Mouse (Mus musculus) myocyte (in vitro differentiated cells): Measurements from ENCODE around the gene Cldn13. TPM values are rescaled to one million over a fixed set of nuclear protein-coding genes. Genes with fewer than 3 reads are reported as not detected.

Experiments
- H3K27me3 ChIP-seq: one replicate; pipeline ENCODE4 v1.6.1; 2011; ENCODE audit not compliant: control insufficient read depth, insufficient read depth, insufficient read length
- H3K36me3 ChIP-seq: one replicate; pipeline ENCODE4 v1.6.1; 2011; ENCODE audit not compliant: control insufficient read depth, insufficient read depth
- H3K4me2 ChIP-seq: one replicate; pipeline ENCODE4 v1.6.1; 2011; ENCODE audit warnings: low read depth, control low read depth
- H3K4me3 ChIP-seq: one replicate; pipeline ENCODE4 v1.5.1; 2011; ENCODE audit warnings: mild to moderate bottlenecking, control low read depth, moderate library complexity
- H3K79me2 ChIP-seq: one replicate; pipeline ENCODE4 v1.6.1; 2011; ENCODE audit not compliant: control insufficient read depth, insufficient read depth
- H3ac ChIP-seq: one replicate; pipeline ENCODE4 v1.6.1; 2011; ENCODE audit not compliant: control insufficient read depth, insufficient read length
- CEBPB ChIP-seq: IDR thresholded peaks from 2 replicates; pipeline ENCODE4 v1.6.1; 2011; ENCODE audit warnings: mild to moderate bottlenecking, moderate library complexity; ENCODE audit not compliant: poor library complexity, insufficient read depth, severe bottlenecking
- E2F4 ChIP-seq: IDR thresholded peaks from one replicate; pipeline ENCODE4 v1.6.1; 2011; ENCODE audit warnings: mild to moderate bottlenecking, control low read depth, moderate library complexity; ENCODE audit not compliant: insufficient read depth
- MAX ChIP-seq: IDR thresholded peaks from one replicate; pipeline ENCODE4 v1.6.1; 2011; ENCODE audit warnings: low read depth, mild to moderate bottlenecking, control low read depth
- MYOD1 ChIP-seq, 3 experiments: IDR thresholded peaks; one replicate each; pipeline ENCODE4 v1.6.1; 2011; ENCODE audit warnings: control low read depth in 2 of 3, low read depth in 2 of 3, mild to moderate bottlenecking in 2 of 3, moderate library complexity in 1 of 3; ENCODE audit not compliant: insufficient read length in 2 of 3, control insufficient read depth in 1 of 3
- MYOG ChIP-seq, 3 experiments: IDR thresholded peaks; one replicate each; pipeline ENCODE4 v1.6.1; 2011; ENCODE audit warnings: control low read depth in 2 of 3, low read depth in 2 of 3, mild to moderate bottlenecking in 2 of 3; ENCODE audit not compliant: insufficient read length in 2 of 3, control insufficient read depth in 1 of 3, insufficient read depth in 1 of 3
- POLR2A ChIP-seq: IDR thresholded peaks from one replicate; pipeline ENCODE4 v1.6.1; 2011; ENCODE audit warnings: low read depth, mild to moderate bottlenecking, control low read depth, moderate library complexity; ENCODE audit not compliant: insufficient read length
- POLR2AphosphoS2 ChIP-seq: IDR thresholded peaks from one replicate; pipeline ENCODE4 v1.6.1; 2011; ENCODE audit warnings: low read depth, control low read depth; ENCODE audit not compliant: insufficient read length
- REST ChIP-seq: IDR thresholded peaks from one replicate; pipeline ENCODE4 v1.6.1; 2011; ENCODE audit warnings: mild to moderate bottlenecking, control low read depth, moderate library complexity; ENCODE audit not compliant: insufficient read depth, insufficient read length
- SRF ChIP-seq: IDR thresholded peaks from one replicate; pipeline ENCODE4 v1.6.1; 2011; ENCODE audit warnings: low read depth; ENCODE audit not compliant: control insufficient read depth, insufficient read length
- TCF12 ChIP-seq: IDR thresholded peaks from one replicate; pipeline ENCODE4 v1.6.1; 2011; ENCODE audit warnings: mild to moderate bottlenecking, control low read depth; ENCODE audit not compliant: poor library complexity, insufficient read depth, severe bottlenecking
- TCF3 ChIP-seq: IDR thresholded peaks from one replicate; pipeline ENCODE4 v1.6.1; 2011; ENCODE audit warnings: low read depth, control low read depth; ENCODE audit not compliant: insufficient read length
- USF1 ChIP-seq: IDR thresholded peaks from one replicate; pipeline ENCODE4 v1.6.1; 2011; ENCODE audit warnings: low read depth, mild to moderate bottlenecking, control low read depth, moderate library complexity
- polyA plus RNA-seq: library from polyadenylated mRNA; unstranded; fragments of >200 nt; fragmentation: generic; extraction: Trizol; gene quantifications from one replicate; pipeline ENCODE4 v1.2.1, GENCODE M21; 2012; ENCODE audit warnings: missing spikeins

Cldn13 gene
- polyA plus RNA-seq, 1 experiment, result not detected

DNA sequence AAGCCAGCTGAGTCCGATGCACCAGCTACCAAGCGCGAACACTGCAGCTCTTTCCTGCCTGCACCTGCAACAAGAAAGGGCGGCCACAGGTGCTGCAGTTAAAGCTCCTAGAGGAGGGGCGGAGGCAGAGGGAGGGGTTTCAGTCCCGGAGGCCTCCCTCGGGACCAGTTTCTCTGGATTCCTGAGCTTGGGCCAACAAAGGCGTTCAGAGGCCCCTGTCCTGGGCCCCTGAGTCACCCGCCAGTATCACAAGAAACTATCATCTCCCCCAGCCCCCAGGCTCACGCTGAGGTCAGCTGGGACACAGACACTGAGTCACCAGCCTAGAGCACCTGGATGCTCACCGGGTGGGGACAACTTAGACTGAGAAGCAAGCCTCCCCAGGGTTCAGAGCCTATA, 31.5 kb upstream of the Cldn13 start, which contains the start of gene Cldn4:
Gene Cldn4, minus strand, starts transcription at position 78 of the 399 bp plus-strand sequence.
- Histone ChIP-seq H3K79me2 (no peaks in the 10 kb centered on the region), H3K4me2 (no peak within 1 kb of the TSS), H3K27me3 (no peaks in the 10 kb centered on the region), H3ac (no peak within 1 kb of the TSS), H3K36me3 (no peaks in the 10 kb centered on the region), H3K4me3 (no peak within 1 kb of the TSS)
- TF ChIP-seq MAX, result no peak
- no peak for TF ChIP-seq TCF12
- TF ChIP-seq MYOD1 (IDR thresholded peaks at IDR 0.05; ENCODE audit: control insufficient read depth in 1 of 3, insufficient read length in 2 of 3, low read depth in 2 of 3), result no peak
- TF ChIP-seq E2F4, result no peak
- TF ChIP-seq CEBPB, result no peak
- no peak for TF ChIP-seq POLR2AphosphoS2

DNA sequence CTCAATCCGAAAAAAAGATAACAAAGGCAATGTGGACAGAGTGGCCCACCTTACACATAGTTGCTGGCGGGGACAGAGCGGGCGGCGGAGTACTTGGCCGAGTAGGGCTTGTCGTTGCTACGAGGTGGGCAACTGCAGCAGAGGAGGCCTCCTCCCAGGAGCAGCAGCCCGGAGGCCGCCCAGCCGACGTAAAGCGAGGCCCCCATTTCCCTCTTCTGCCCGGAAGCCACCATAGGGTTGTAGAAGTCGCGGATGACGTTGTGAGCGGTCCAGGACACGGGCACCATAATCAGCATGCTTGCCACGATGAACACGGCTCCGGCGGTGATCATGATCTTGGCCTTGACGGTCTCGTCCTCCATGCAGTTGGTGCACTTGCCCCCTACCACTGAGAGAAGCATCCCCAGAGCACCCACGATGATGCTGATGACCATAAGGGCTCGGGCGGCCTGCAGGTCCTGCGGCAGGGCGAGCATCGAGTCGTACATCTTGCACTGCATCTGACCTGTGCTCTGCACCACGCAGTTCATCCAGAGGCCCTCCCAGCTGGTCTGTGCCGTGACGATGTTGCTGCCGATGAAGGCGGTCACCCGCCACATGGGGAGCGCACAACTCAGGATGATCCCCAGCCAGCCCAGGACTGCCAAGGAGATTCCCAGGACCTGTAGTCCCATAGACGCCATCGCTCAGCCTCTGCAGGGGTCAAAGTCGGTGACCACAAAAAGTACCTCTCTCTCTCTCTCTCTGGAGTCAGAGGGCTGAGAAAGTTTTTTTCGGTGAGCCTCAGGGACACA, 30.9 kb upstream of the Cldn13 start:
- Histone ChIP-seq H3K27me3 (no peaks in the 10 kb centered on the region), H3K4me2 (no peak overlapping the region), H3K4me3 (no peak overlapping the region), H3K36me3 (no peaks in the 10 kb centered on the region), H3K79me2 (no peaks in the 10 kb centered on the region), H3ac (no peak overlapping the region)
- TF ChIP-seq USF1 (no peak), E2F4 (no peak), POLR2A (no peak)

DNA sequence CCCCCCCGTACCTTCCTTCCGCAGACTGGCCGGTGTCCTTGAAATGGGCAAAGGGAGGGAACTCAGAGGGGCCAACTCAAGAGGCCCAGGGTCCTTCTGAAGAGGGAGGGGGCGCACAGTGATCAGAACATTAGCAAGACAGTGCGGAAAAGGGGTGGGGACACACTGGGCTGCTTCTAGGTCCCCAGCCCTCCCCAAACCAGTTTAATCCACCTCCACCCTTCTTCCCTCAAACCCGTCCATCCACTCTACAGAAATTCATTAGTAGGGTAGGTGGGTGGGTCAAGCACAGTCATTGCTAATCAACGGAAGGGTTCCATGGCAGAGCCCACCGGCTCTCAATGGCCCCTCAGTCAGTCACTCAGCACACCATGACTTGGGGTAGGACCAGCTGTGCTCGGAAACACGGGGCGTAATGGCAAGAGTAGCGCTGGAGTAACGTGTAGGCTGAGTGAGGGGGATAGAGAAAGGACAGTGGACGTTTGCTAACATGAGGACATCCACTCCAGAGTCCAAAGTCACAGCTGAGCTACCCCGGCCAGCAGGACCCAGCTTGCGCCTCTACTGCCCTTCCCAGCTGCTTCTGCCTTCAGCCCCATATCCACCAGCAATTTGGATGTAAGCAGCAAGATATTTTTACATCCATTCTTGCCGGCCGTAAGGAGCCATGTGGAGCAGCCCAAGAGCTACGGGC, 30.1 kb upstream of the Cldn13 start:
- Histone ChIP-seq H3K27me3 (no peaks in the 10 kb centered on the region), H3K4me2 (no peak overlapping the region), H3K36me3 (no peaks in the 10 kb centered on the region), H3K79me2 (no peaks in the 10 kb centered on the region), H3ac (no peak overlapping the region), H3K4me3 (no peak overlapping the region)
- TF ChIP-seq POLR2A (no peak), MYOD1 (IDR thresholded peaks at IDR 0.05; ENCODE audit: control insufficient read depth in 1 of 3, insufficient read length in 2 of 3, low read depth in 2 of 3) (no peak), MYOG (IDR thresholded peaks at IDR 0.05; ENCODE audit: control insufficient read depth in 1 of 3, insufficient read depth in 1 of 3, insufficient read length in 2 of 3, low read depth in 2 of 3) (no peak), CEBPB (no peak), TCF12 (no peak), USF1 (no peak), SRF (no peak), E2F4 (no peak), MAX (no peak), POLR2AphosphoS2 (no peak), REST (no peak)

DNA sequence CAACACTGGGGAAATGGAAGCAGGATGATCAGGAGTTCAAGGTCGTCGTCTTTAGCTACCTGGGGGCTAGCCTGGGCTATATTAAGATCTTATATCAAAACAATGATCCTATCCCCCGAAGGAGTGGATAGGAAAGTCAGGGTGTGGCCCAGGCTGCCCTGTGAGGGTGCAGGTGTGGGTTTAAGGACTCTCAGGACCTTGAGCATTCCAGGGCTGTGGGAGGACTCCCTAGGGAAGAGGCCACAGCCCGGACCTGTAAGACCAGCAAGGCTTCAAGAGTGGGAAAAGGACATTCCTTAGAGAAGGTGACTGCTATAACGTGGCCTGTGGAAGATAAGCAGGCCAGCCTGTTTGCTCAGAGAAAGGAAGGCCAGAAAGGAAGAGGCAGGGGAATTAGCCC, 28.9 kb upstream of the Cldn13 start:
- no peak overlapping the region for H3K4me3 ChIP-seq
- no peaks in the 10 kb centered on the region for H3K79me2 ChIP-seq
- H3K36me3 ChIP-seq, result no peaks in the 10 kb centered on the region
- no peak overlapping the region for H3K4me2 ChIP-seq
- H3ac ChIP-seq, result no peak overlapping the region
- H3K27me3 ChIP-seq, result no peaks in the 10 kb centered on the region
- no peak for TF ChIP-seq SRF
- TF ChIP-seq USF1, result no peak
- TF ChIP-seq REST, result no peak
- no peak for TF ChIP-seq MAX
- TF ChIP-seq POLR2A, result no peak
- TF ChIP-seq E2F4, result no peak
- no peak for TF ChIP-seq MYOD1 (IDR thresholded peaks at IDR 0.05; ENCODE audit: control insufficient read depth in 1 of 3, insufficient read length in 2 of 3, low read depth in 2 of 3)
- no peak for TF ChIP-seq MYOG (IDR thresholded peaks at IDR 0.05; ENCODE audit: control insufficient read depth in 1 of 3, insufficient read depth in 1 of 3, insufficient read length in 2 of 3, low read depth in 2 of 3)
- no peak for TF ChIP-seq POLR2AphosphoS2
- TF ChIP-seq TCF12, result no peak
- TF ChIP-seq CEBPB, result no peak
- TF ChIP-seq TCF3, result no peak

DNA sequence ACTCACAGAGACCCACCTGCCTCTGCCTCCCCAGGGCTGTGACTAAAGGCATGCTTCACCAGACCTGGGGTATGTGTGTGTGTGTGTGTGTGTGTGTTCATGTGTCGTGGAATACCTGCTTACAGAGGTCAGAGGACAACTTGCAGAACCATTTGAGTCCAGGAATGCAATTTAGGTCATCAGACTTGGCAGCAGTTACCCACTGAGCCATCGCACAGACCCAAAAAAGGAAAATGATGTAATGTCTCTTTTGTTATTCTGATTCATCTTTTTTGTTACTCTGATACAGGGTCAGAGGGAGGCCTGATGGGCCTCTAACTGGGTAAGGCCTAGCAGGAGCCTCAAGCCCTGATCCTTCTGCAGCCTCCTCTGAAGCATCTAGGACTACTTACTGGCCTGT, 27.4 kb upstream of the Cldn13 start:
- Histone ChIP-seq H3K36me3 (no peaks in the 10 kb centered on the region), H3K27me3 (no peaks in the 10 kb centered on the region), H3ac (no peak overlapping the region), H3K4me2 (no peak overlapping the region), H3K79me2 (no peaks in the 10 kb centered on the region), H3K4me3 (no peak overlapping the region)
- TF ChIP-seq SRF, result peak; percentile 19
- no peak for TF ChIP-seq MAX
